Mouse (Mus musculus) heart, embryonic 13.5 days (tissue): ENCODE measurements at regions not wholly inside any gene's neighbourhood (a gene's known extent, or its start where the extent isn't known, plus 50 kb on each side); places are given as distances from the start of the nearest gene placed in this dataset.

Source experiments
- ATAC-seq: fragments of 200-750 bp; cut with Nextera tagmentation; 2 replicates; pipeline ENCODE4 v1.8.0; 2017; ENCODE audit warnings: moderate TSS enrichment; ENCODE audit not compliant: insufficient number of reproducible peaks, low FRiP score, low TSS enrichment; ENCODE audit errors: extremely low read depth
- H3K27ac ChIP-seq: fragments of 300-500 bp; sonication (generic); replicated peaks from 2 replicates; pipeline ENCODE4 v1.5.1; 2015; ENCODE audit warnings: moderate library complexity, mild to moderate bottlenecking, inconsistent platforms
- H3K27me3 ChIP-seq: fragments of 300-500 bp; sonication (generic); replicated peaks from 2 replicates; pipeline ENCODE4 v1.6.1; 2015; ENCODE audit warnings: mild to moderate bottlenecking, inconsistent platforms
- H3K36me3 ChIP-seq: fragments of 300-500 bp; sonication (generic); 2 replicates; pipeline ENCODE4 v1.6.1; 2015; ENCODE audit warnings: mild to moderate bottlenecking, inconsistent platforms
- H3K4me1 ChIP-seq: fragments of 300-500 bp; sonication (generic); 2 replicates; pipeline ENCODE4 v1.6.1; 2015; ENCODE audit warnings: inconsistent platforms
- H3K4me2 ChIP-seq: fragments of 300-500 bp; sonication (generic); 2 replicates; pipeline ENCODE4 v1.6.1; 2015; ENCODE audit warnings: inconsistent platforms, mild to moderate bottlenecking, moderate library complexity
- H3K4me3 ChIP-seq: fragments of 300-500 bp; sonication (generic); 2 replicates; pipeline ENCODE4 v1.5.1; 2015; ENCODE audit warnings: moderate library complexity, mild to moderate bottlenecking, inconsistent platforms
- H3K9ac ChIP-seq: fragments of 300-500 bp; sonication (generic); 2 replicates; pipeline ENCODE4 v1.6.1; 2015; ENCODE audit warnings: inconsistent platforms, mild to moderate bottlenecking, moderate library complexity
- H3K9me3 ChIP-seq: fragments of 300-500 bp; sonication (generic); 2 replicates; pipeline ENCODE4 v1.6.1; 2016; ENCODE audit warnings: inconsistent platforms
- WGBS: fragments of 180-500 bp; shearing (Covaris S2); methylation state at CpG from one replicate; pipeline ENCODE4 v1.1.7; 2015; ENCODE audit warnings: mixed read lengths; 5-methylcytosine and 5-hydroxymethylcytosine counted together

GRCm38 (mm10) chr8:89471116-89471515 lies 427.2 kb upstream of the Sall1 start:
- 0 out of 2 replicates have a peak, but pooled peaks cover 5% of the 10 kb centered on the region for H3K4me1 ChIP-seq
- H3K27ac ChIP-seq = no peak overlapping the region
- 49% methylated on average over 5 of the region's 5 CpGs for WGBS
- ATAC-seq = no peak
- no peak overlapping the region for H3K9ac ChIP-seq
- no peaks in the 10 kb centered on the region for H3K36me3 ChIP-seq
- no peaks in the 10 kb centered on the region for H3K27me3 ChIP-seq
- H3K4me2 ChIP-seq = no peak overlapping the region
- no peak overlapping the region for H3K4me3 ChIP-seq
- H3K9me3 ChIP-seq = no peaks in the 10 kb centered on the region

GRCm38 (mm10) chr8:89468782-89469220 lies 424.8 kb upstream of the Sall1 start:
- H3K4me2 ChIP-seq = no peak overlapping the region
- whole genome bisulfite sequencing = 82% methylated on average over 5 of the region's 5 CpGs
- no peak overlapping the region for H3K4me3 ChIP-seq
- H3K27ac ChIP-seq = no peak overlapping the region
- 0 out of 2 replicates have a peak, but pooled peaks cover 5% of the 10 kb centered on the region for H3K4me1 ChIP-seq
- H3K27me3 ChIP-seq = no peaks in the 10 kb centered on the region
- H3K9me3 ChIP-seq = no peaks in the 10 kb centered on the region
- ATAC-seq = no peak
- no peaks in the 10 kb centered on the region for H3K36me3 ChIP-seq
- H3K9ac ChIP-seq = no peak overlapping the region

- H3K36me3 ChIP-seq = no peaks in the 10 kb centered on the region
- no peaks in the 10 kb centered on the region for H3K27me3 ChIP-seq
- no peak overlapping the region for H3K27ac ChIP-seq
- ATAC-seq = no peak
- H3K9ac ChIP-seq = no peak overlapping the region
- H3K9me3 ChIP-seq = no peaks in the 10 kb centered on the region
- H3K4me3 ChIP-seq = no peak overlapping the region
- WGBS = 77% methylated on average over 13 of the region's 13 CpGs
- H3K4me1 ChIP-seq = 0 out of 2 replicates have a peak, but pooled peaks cover 5% of the 10 kb centered on the region
- no peak overlapping the region for H3K4me2 ChIP-seq
These were observed 421.3 kb upstream of the Sall1 start for GRCm38 (mm10) chr8:89465211-89465753.

DNA sequence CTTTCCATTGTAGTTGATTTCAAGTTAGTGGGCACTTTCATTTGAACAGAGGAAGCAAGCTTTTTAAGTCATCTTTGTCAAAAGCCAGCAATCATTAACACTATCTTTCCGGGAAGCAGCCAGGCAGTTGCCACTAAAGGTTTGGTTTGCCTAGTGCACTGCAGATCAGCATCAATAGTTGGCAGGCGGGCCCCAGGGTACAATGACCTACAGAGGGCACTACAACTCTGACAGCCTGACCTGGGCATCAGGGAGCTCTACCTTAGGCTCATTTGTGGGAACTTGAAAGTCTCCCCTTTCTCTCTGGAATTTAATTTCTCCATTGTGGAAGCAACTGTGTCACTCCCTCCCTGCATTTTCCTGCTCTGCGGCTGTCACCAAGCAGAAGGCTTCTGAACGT lies 412.6 kb upstream of the Sall1 start:
- Histone ChIP-seq H3K4me1 (no peaks in the 10 kb centered on the region), H3K27ac (no peak overlapping the region), H3K9me3 (no peaks in the 10 kb centered on the region), H3K9ac (no peak overlapping the region), H3K27me3 (0 out of 2 replicates have a peak, but pooled peaks cover 5% of the 10 kb centered on the region), H3K36me3 (no peaks in the 10 kb centered on the region), H3K4me3 (no peak overlapping the region), H3K4me2 (no peak overlapping the region)
- 41% methylated on average over 4 of the region's 4 CpGs for WGBS
- no peak for ATAC-seq

- Histone ChIP-seq H3K4me3 (no peak overlapping the region), H3K9ac (no peak overlapping the region), H3K9me3 (no peaks in the 10 kb centered on the region), H3K27ac (no peak overlapping the region), H3K4me2 (no peak overlapping the region), H3K36me3 (no peaks in the 10 kb centered on the region), H3K27me3 (0 out of 2 replicates have a peak, but pooled peaks cover 5% of the 10 kb centered on the region), H3K4me1 (no peaks in the 10 kb centered on the region)
- ATAC-seq = no peak
- 52% methylated on average over 5 of the region's 5 CpGs for WGBS
These were observed 411.8 kb upstream of the Sall1 start for GRCm38 (mm10) chr8:89455731-89456130.

DNA sequence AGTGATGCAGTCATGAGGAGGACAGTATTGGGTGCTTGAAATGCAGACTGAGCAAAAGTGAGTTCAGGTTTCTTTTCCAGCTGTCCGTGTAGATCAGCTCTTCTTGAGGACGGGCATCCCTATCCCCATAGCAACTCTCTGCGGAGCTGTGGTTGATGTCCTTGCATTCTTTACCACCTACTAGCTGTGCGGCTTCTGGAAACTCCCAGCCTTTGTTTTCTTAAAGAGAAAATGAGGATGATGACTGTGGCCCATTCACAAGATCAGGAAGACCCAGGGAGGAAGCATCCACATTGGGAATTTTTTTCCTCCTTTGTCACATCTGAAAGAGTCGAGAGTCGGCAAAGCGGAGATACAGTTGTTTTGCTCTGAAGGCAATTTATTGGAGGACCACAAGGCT lies 410.2 kb upstream of the Sall1 start:
- Histone ChIP-seq H3K4me2 (no peak overlapping the region), H3K27me3 (0 out of 2 replicates have a peak, but pooled peaks cover 5% of the 10 kb centered on the region), H3K9me3 (no peaks in the 10 kb centered on the region), H3K36me3 (no peaks in the 10 kb centered on the region), H3K4me1 (no peaks in the 10 kb centered on the region), H3K9ac (no peak overlapping the region), H3K4me3 (no peak overlapping the region), H3K27ac (no peak overlapping the region)
- WGBS = 74% methylated on average over 7 of the region's 7 CpGs
- ATAC-seq = no peak

DNA sequence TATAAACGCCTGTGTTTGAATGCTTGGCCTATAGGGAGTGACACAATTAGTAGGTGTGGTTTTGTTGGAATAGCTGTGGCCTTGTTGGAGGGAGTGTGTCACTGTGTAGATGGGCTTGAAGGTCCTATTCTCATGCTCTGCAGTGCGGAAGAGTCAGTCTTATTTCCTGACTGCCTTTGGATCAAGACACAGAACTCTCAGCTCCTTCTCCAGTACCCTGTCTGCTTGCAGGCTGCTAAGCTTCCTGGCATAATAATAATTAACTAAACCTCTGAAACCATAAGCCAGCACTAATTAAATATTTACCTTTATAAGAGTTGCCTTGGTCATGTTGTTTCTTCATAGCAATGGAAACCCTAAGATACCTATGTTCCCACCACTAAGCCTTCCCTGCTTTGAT lies 409.8 kb upstream of the Sall1 start:
- no peaks in the 10 kb centered on the region for H3K36me3 ChIP-seq
- H3K9me3 ChIP-seq = no peaks in the 10 kb centered on the region
- no peak overlapping the region for H3K4me2 ChIP-seq
- no peak overlapping the region for H3K9ac ChIP-seq
- no peak for ATAC-seq
- H3K4me1 ChIP-seq = no peaks in the 10 kb centered on the region
- H3K27me3 ChIP-seq = 0 out of 2 replicates have a peak, but pooled peaks cover 5% of the 10 kb centered on the region
- no peak overlapping the region for H3K27ac ChIP-seq
- WGBS = 69% methylated on average over 2 of the region's 2 CpGs
- no peak overlapping the region for H3K4me3 ChIP-seq

- no peak overlapping the region for H3K4me2 ChIP-seq
- ATAC-seq = no peak
These were observed 400.5 kb upstream of the Sall1 start for GRCm38 (mm10) chr8:89444466-89444865.

DNA sequence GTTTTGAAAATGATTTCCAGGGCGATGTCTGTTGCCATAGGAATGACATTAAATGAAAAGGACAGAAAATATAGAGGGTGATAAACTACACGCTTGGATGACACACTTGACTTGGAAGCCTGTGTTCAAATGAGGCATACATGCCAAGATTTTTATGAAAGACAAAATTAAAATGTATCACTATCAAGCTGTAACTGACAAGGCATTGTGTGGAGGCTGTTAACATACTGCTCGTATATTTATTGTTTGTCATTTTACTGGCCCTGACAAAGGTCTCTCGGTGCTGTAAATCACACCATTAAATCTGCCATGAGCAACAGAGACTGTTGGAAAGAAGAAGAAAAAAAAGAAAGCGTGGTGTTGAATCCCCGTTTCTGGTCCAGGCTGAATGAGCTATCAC lies 395.3 kb upstream of the Sall1 start:
- Histone ChIP-seq H3K36me3 (no peaks in the 10 kb centered on the region), H3K4me3 (no peak overlapping the region), H3K4me1 (no peaks in the 10 kb centered on the region), H3K9ac (no peak overlapping the region), H3K4me2 (no peak overlapping the region), H3K27ac (no peak overlapping the region), H3K27me3 (no peaks in the 10 kb centered on the region), H3K9me3 (no peaks in the 10 kb centered on the region)
- no peak for ATAC-seq
- 67% methylated on average over 6 of the region's 6 CpGs for WGBS

More at GRCm38 (mm10) chr8:89444466-89444865, 400.5 kb upstream of the Sall1 start:
- Histone ChIP-seq H3K4me3 (no peak overlapping the region), H3K9me3 (no peaks in the 10 kb centered on the region; the same call in 1 of the 2 replicates), H3K4me1 (no peaks in the 10 kb centered on the region), H3K36me3 (no peaks in the 10 kb centered on the region), H3K27ac (no peak overlapping the region), H3K9ac (no peak overlapping the region), H3K27me3 (no peaks in the 10 kb centered on the region)
- WGBS = 66% methylated on average over 5 of the region's 5 CpGs

DNA sequence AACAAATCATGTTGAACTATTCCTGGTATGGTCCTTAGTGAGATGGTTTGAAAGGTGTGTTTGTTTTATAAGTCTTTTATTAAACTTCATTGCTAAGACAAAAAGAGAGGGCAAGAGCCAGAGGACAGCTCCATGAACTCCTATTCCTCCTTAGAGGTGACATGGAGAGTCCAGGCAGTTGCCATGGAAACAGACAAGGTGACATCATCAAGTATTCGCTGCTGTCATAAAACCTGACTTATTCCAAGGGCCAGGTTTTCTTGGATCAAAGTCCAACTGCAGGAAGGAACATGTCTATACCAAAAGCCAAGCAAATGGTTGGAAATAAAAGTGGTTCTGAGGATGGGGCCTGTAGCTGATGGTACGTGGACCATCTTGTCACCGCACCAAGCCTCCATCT lies 383.0 kb upstream of the Sall1 start:
- Histone ChIP-seq H3K4me1 (no peaks in the 10 kb centered on the region), H3K4me3 (no peak overlapping the region), H3K9ac (no peak overlapping the region), H3K36me3 (no peaks in the 10 kb centered on the region), H3K4me2 (no peak overlapping the region), H3K27ac (no peak overlapping the region), H3K27me3 (no peaks in the 10 kb centered on the region), H3K9me3 (no peaks in the 10 kb centered on the region)
- 90% methylated on average over 3 of the region's 3 CpGs for WGBS
- ATAC-seq = no peak

DNA sequence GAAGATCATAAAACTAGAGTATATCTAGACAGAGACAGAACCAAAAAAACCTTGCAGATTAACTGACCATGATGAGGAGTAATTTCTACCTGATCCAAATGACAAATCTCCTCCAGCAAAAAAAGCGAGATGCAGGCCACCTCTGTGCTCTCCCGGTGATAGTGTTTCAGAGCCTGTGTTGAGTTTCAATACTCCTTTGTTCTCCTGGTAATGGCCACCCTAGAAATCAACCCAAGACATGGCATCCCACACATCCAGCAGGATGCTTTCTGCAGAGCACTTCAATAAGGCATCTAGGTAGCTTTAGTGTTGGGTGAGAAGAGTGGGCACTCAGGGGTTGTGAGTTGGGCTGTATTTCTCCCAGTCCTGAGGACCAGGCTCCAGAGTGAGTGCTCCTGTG lies 371.3 kb upstream of the Sall1 start:
- Histone ChIP-seq H3K36me3 (no peaks in the 10 kb centered on the region), H3K4me2 (no peak overlapping the region), H3K4me3 (no peak overlapping the region), H3K9me3 (no peaks in the 10 kb centered on the region), H3K27me3 (no peaks in the 10 kb centered on the region), H3K27ac (no peak overlapping the region), H3K4me1 (no peaks in the 10 kb centered on the region), H3K9ac (no peak overlapping the region)
- no peak for ATAC-seq
- 74% methylated on average over 2 of the region's 2 CpGs for WGBS

- H3K4me1 ChIP-seq = no peaks in the 10 kb centered on the region
- no peaks in the 10 kb centered on the region for H3K36me3 ChIP-seq
- 69% methylated on average over 8 of the region's 8 CpGs for WGBS
- no peak overlapping the region for H3K4me2 ChIP-seq
- no peak overlapping the region for H3K9ac ChIP-seq
- H3K27ac ChIP-seq = no peak overlapping the region
- no peaks in the 10 kb centered on the region for H3K27me3 ChIP-seq
- H3K4me3 ChIP-seq = no peak overlapping the region
- no peak for ATAC-seq
- no peaks in the 10 kb centered on the region for H3K9me3 ChIP-seq
These were observed 368.5 kb upstream of the Sall1 start for GRCm38 (mm10) chr8:89412500-89412899.
